Mouse (Mus musculus): ENCODE measurements around the gene Il16. TPM values are rescaled to one million over a fixed set of nuclear protein-coding genes. Genes with fewer than 3 reads are reported as not detected.
A peak's percentile ranks its signal among the peaks of the same experiment; 100 is the strongest.

The Il16 gene
- total RNA-seq, 1 experiment from 2014 or later, result 193 TPM

DNA sequence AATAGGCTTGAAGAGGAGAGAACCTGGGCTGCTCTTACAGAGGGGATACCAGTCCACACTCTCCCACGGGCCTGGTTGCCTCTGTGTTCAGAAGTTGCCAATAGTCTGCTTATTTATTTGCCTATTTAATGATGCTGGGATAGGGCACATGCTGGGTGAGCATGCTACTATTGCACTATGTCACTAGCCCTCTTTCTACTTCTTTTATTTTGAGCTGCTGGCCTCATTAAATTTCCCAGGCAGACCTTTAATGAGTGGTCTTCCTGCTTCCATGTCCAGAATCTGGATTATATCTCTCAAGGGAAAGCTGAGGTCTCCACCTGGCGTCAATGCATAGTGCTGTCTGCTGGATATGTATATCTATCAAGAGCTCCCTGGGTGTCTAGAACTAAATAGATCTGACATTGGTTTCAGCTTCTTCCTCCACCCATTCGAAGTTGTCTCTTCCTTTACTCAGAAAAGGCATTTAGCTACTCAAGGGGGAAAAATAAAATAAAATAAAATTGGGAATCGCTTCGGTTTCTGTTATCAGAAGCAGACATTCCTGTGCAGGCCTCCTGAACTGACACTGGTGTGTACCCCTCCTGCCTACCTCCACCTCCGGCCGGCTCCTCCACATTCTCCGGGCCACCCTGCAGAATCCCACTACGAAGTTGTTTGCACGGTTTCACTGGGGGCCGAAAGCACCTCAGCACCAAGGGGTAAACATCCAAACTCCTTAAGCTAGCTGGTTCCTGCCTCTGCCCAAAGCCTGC lies 114.3 kb downstream of the Il16 start:
- no peak for ATAC-seq (replicated peaks; ENCODE audit: insufficient number of reproducible peaks, low FRiP score, low TSS enrichment, poor library complexity, severe bottlenecking)

DNA sequence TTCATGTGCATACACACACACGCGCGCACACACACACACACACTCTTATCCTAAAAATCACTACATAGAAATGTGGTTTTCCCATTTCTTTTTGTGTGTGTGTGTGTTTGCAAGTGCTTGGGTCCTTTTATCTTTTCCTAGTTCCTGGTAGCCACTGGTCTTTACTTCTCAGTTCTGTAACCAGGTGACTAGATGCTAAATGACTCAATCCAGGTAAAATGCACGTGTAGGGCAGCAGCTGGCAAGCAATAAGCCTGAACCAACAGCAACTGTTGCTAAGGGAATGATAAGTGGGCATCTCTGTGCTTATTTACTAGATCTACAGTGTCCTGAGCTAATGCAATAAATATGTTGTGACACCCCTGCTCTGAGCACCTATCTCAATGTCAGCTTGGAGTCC lies 118.2 kb downstream of the Il16 start:
- no peak for ATAC-seq (replicated peaks; ENCODE audit: insufficient number of reproducible peaks, low FRiP score, low TSS enrichment, poor library complexity, severe bottlenecking)

DNA sequence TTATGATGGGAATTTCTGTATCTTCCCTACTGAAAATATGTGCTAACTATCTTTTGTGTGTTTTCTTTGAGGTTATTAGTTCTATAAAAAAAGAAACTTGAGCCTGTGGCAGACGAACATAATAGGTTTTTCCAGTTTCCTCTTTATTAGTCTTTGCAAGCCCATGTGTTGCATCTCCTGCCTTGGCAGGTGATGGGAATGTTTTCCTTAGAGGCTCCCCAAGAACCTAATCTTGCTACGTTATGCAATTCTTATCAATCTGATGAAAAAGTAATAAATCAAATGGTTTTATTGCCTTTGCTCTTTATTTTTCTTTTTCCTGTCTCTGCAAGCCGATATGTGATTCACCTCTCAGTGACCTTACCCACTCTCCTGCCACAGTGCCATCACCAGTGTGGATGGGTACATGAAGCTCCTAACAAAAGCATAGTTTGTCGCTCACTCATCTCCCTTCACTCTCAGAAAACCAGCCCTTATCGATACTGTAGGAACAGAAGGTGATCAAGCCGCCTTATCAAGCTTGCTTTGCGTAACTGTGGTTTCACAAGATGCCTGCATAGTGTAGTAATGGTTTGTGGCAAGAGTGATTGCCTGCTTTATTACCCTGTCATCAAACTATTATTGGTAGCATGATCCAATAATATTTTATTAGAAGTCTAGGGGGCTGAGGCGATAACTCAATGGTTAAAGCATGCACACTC lies 118.8 kb downstream of the Il16 start:
- no peak for ATAC-seq (replicated peaks; ENCODE audit: insufficient number of reproducible peaks, low FRiP score, low TSS enrichment, poor library complexity, severe bottlenecking)

DNA sequence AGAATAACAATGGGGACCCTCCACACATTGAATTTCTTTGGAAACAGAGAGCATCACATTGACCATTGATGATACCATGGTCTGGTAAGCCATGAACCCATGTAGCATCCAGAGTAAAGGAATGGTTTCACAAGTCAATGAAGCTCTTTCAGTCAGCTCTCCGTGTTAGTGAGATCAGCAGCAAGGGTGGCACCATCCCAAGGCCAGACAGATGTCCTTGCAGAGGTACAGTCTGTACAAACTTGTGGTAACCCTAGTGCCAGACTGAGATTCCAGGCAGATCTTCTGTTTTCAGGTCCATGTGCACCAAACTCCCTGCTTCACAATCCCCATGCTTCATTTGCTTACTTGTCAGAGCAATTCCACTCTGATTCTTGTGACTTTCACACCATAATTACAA lies 121.5 kb downstream of the Il16 start:
- ATAC-seq (replicated peaks; ENCODE audit: insufficient number of reproducible peaks, low FRiP score, low TSS enrichment, poor library complexity, severe bottlenecking), result no peak

DNA sequence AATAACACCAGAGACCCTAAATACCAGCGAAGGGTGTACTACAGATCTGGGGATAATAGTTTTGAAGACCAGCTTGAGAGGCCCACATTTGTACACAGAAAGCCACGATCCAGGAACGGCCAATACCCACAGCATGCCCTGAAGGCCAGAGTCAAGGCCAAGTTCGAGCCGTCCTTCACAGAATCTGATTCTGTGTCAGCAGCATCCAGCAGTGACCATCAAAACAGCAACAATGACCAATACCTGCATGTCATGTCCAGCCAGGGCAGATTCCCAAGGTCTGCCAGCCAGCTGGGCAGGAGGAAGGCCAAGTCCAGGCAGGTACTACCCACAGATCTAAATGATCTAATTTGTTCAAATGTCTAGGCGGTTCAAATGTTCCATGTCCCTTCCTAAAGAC lies 122.9 kb downstream of the Il16 start:
- ATAC-seq (replicated peaks; ENCODE audit: insufficient number of reproducible peaks, low FRiP score, low TSS enrichment, poor library complexity, severe bottlenecking), result no peak

DNA sequence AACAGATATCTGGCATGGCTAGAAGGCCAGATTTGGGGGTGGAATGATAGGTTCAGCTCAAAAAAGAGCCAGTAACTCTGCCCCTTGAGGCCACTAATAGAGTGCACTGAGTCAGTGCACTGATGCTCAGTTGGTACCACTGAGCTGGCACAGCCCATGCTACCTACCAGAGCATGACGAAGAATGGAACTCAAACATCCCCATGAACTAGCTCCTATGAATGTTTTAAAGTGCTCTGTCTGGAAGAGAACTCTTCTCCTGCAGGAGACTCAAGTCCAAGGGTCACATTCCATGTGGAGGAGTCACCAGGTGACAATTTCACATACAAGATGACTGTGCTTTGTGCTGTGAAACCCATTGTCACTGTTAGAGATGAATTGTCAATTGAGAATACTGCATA lies 126.8 kb downstream of the Il16 start:
- no peak for ATAC-seq (replicated peaks; ENCODE audit: insufficient number of reproducible peaks, low FRiP score, low TSS enrichment, poor library complexity, severe bottlenecking)

DNA sequence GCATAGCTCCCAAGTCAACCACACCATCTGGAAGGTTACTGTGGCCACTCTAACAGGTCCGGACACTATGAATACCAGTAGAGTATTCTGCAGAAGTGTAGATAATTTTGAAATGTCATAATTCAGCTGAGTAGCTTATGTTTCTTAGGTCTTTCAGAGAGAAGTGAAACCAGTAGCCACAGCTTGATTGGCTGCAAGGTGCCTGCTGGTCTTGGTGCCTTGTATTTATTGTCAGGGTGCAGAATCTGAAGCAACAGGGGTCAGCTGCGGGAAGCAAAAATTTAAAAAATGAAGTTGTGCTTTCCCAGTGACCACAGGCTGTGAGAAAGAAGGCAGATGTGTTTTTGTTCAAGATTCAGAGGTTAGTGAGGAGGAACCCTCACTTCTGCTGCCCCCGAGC lies 129.3 kb downstream of the Il16 start:
- ATAC-seq (replicated peaks; ENCODE audit: insufficient number of reproducible peaks, low FRiP score, low TSS enrichment, poor library complexity, severe bottlenecking), result peak; percentile 67

DNA sequence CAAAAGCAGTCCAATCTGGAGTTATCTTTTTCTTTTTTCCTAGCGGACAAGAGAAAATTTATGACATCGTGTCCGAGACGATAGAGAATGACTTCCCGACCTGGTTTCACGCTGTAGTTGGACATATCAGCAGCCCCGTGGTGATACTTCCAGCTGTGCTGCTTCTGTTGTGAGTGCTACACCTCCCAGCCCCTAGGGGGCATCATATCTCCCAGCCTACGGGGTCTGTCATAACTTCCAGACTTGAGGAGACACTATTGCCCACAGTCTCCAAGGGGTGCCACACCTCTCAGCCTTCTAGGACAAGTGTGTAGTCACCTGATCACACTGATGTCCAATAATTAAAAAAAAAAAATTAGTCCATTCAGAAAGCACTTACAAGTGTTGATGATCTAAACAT lies 129.7 kb downstream of the Il16 start:
- ATAC-seq (replicated peaks; ENCODE audit: insufficient number of reproducible peaks, low FRiP score, low TSS enrichment, poor library complexity, severe bottlenecking), result peak; percentile 51; the same call in 1 of the 2 replicates

DNA sequence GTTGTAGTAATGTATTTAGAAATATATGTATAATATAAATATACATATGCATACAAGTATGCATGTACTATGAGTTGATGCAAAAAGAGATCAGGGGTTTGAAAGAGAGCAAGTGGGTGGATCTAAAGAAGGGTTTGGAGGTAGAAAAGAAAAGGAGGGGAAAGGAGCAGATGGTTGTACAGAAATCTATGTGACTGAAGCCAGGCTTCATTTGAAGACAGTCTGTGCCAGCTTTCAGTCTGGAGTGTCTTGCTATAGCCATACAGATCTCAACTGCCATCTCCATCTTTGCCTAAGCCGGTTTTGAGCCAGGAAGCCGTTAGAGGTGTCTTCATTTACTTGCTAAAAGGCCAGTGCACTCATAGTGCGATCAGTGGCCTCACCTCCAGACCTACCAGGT lies 130.3 kb downstream of the Il16 start:
- ATAC-seq (replicated peaks; ENCODE audit: insufficient number of reproducible peaks, low FRiP score, low TSS enrichment, poor library complexity, severe bottlenecking), result no peak

DNA sequence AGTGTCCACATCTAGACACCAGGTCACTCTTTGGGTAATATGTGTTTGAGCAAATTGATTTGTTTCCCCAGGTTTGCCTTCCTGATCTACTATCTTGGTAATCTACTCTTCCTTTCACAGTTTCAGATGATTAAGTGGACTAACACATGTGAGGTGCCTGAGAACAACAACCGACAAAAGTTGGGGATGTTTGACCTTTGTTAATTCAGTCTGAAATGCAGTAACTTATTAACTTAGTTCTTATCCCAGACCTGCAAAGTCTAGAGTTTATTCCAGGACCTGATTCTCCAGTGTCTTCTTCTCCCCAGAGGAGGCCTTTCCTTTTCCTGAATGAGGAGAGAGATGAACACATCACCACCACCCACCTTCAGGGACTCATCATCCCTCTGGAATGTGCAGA lies 133.6 kb downstream of the Il16 start:
- no peak for ATAC-seq (replicated peaks; ENCODE audit: insufficient number of reproducible peaks, low FRiP score, low TSS enrichment, poor library complexity, severe bottlenecking)

DNA sequence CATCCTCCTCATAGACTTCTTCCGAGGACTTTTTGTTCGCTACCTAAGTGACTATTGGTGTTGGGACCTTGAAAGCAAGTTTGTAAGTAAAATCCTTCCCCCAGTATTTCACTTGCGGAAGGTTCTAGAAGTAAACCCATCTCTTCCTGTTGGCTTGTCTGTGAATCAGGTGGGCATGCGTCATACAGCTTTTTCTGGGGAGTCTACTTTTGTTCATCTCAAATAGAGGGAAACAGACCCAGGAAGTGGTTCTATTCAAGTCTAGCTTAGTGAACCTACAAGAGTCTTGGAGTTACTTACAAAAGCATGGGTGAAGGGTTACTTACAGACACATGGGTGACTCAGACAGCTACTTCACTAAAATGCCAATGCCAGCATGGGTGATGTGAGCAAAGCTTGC lies 135.6 kb downstream of the Il16 start:
- no peak for ATAC-seq (replicated peaks; ENCODE audit: insufficient number of reproducible peaks, low FRiP score, low TSS enrichment, poor library complexity, severe bottlenecking)

DNA sequence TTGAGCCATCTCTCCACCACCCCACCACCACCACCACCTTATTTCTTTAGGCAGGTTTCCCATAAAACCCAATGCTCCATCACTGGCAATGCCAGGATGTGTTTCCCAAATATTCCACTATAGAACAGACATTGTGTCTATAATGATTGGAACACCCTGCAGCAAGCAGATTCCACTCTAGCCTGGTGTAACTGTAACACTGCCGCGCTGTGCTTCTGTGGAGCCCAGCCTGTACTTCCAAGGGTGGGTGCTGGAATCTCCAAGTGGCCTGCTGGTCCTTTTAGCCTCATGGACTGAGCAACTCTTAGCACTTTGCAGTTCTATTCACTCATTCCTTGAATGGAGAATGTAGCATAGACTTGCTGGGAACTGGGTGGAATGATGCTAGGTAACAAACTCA lies 138.7 kb downstream of the Il16 start:
- no peak for ATAC-seq (replicated peaks; ENCODE audit: insufficient number of reproducible peaks, low FRiP score, low TSS enrichment, poor library complexity, severe bottlenecking)

DNA sequence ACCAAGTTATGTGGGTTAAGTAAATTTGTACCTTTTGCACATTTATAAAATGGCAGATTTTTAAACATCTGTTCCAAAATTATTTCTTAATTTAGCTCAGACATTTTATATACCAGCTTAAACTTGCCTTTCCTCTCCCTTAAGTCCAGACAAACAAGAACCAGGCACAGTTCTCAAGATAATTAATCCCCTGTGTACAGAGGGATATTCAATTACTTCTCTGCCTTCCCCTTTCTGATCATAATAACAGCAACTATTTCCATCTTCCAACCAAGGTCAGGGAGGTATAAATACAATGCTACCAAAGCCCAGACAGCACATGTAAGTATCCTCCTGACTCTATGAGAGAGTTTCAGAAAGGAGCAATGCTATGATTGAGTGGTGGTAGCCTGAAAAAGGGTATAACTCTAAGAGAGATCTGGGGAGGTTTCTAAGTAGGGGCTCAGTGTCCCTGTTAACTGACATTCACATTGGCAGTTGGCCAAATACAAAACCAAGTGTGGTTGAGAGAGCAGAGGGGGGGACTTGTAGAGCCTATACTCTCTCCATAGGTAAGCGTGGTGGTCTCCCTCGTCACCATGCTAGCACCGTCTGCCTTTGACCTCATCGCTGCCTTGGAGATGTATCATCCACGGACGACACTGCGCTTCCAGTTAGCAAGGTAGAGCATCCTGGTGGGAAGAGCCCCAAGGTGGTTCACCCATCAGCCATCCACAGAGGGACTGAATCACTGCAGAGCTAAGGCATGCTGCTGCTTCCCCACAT lies 141.2 kb downstream of the Il16 start:
- ATAC-seq (replicated peaks; ENCODE audit: insufficient number of reproducible peaks, low FRiP score, low TSS enrichment, poor library complexity, severe bottlenecking), result no peak

DNA sequence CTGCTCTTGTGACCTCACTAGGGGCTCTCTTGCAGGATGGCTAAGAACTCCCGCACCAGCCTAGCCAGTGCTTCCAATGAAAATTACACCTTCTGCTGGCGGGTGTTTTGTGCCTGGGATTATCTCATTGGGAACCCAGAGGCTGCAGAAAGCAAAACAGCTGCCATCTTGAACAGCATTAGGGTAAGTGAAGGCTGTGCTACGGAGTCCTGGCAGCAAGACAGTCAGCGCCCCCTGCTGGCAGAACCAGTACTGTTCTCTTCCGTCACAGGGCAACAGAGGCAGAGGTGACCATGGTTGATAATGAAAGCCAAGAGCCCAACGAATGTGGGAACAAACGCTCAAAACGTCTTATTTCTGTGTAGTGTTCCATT lies 145.6 kb downstream of the Il16 start:
- peak; percentile 81 for ATAC-seq (replicated peaks; ENCODE audit: insufficient number of reproducible peaks, low FRiP score, low TSS enrichment, poor library complexity, severe bottlenecking)

DNA sequence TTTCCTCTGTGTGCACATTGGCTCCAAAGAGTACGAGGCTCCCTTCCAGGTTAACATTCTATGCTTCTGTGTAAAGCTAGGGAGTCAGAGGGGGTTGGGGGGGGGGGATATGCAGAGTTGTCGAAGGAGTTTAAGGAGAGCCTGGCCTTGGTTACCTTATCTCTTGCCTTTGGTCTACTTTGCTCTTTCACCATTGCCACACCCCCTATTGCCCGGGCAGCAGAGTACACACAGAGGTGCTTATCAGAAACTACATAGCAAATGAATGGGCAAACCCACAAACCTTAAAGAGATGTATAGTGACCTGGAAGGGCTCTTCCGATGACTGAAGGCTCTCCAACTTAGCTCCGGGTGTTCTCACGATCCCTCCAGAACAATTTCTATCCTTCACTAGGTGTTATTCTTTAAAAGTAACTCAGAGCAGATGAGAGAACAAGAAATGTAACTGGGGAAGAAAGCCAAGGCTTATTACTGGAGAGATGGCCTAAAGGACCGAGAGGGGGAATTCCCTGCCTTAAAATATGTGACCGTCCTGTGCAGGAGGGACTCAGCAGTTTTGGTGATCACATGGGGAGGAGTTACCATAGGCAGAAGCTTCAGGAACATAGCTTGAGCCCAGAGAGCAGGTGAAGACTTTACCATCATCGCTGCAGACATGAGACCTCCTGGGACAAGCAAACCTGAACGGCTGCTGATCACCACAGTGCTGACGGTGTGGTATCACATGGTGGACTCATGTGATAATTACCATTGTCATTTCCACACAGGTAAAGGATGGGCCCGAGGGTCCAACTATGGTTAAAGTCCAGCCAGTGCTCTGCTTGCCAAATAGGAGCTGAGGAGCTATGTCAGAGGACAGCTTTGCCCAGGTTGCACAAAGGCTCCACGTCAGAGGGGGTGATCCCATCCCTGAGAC lies 146.3 kb downstream of the Il16 start:
- ATAC-seq (replicated peaks; ENCODE audit: insufficient number of reproducible peaks, low FRiP score, low TSS enrichment, poor library complexity, severe bottlenecking), result no peak

DNA sequence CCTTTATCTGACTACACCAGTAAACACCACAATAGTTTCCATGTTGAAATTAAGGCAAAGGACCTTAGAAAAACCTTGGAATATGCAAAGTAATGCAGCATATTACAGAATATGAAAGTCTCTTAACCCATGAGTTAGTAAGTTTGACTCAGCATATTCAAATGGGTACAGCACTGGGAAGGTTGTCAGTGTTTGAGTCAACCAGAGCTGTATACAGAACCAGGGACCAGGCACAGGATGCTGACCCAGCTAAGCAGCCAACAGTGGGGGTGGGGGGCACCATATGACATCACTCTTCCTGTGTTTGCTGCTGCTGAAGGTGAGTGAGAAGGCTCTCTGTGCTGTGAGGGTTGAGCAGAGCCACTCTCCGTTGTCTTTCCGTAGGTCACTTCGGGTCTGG lies 148.5 kb downstream of the Il16 start:
- ATAC-seq (replicated peaks; ENCODE audit: insufficient number of reproducible peaks, low FRiP score, low TSS enrichment, poor library complexity, severe bottlenecking), result no peak

DNA sequence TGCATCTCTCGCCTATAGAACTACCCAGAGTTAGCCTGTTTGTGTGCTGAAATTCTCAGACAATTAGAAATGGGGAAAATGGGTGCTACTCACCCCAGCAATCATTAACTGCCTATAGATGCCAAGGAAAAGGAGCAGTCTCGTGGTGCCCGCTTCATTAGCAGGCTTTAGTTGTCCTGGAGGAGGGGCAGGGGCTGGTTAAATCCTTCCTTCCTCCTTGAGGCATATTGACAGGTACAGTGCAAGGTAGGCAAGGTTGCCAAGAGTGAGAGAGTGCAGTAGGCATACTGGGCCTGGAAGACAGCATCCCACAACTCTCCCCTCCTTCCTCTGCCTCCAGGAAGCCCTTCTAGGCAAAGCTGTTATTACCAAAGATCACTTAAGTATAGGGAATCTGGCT lies 151.5 kb downstream of the Il16 start:
- ATAC-seq (replicated peaks; ENCODE audit: insufficient number of reproducible peaks, low FRiP score, low TSS enrichment, poor library complexity, severe bottlenecking), result no peak

Data from monocyte, adult 5-6 weeks (primary cell).